Mouse (Mus musculus): Measurements from ENCODE around the gene 1810030O07Rik. TPM values are rescaled to one million over a fixed set of nuclear protein-coding genes. Genes with fewer than 3 reads are reported as not detected.
"Not testable (repeated sequence)": the region's sequence is repeated elsewhere in the genome, so short reads cannot be mapped to it uniquely, and the experiment has no call there.

1810030O07Rik gene
- 27.3 and 31.5 TPM in 2 replicates for polyA plus RNA-seq (2015; fragmentation: Nextera tagmentation; extraction: Ambion mirVana)

DNA sequence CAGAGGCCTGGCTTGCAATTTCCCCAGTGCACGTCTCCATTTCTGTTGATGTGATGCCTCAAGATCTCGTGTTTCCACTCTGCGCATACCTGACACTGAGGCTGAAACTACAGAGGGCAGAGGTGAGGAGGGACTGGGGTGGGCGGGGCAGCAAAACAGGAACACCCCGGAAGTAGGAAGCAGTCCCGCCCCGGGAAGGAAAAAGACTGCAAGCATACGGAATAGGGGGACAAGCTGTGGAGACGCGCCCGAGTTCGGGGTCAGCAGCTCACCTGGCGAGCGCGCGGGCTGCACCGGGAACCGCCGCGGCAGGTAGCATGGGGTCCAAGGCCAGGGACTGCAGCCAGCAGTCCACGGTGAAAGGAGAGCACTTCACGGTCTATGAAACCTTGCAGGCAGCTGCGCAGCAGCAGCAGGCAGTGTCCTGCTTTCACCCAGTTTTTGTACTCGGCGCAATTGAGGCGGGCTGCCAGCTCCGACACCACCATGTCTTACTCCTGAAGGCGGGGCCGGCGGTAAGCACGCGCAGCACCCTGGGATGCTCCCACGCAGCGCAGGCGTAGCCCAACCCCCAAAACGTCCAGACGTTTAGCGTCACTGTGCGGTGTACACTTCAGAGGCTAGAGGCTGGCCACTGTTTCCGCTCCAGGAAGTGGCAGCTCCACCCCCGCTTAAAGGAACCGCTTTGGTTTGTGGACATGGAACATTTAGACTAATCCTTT, at the start of gene 1810030O07Rik:
1810030O07Rik (minus strand) TSS at position 615 of the 722 bp plus-strand sequence.
- peak; percentile 100 for ATAC-seq
- 10% methylated on average over 42 of the region's 42 CpGs for WGBS
- Histone ChIP-seq H3K4me3 (peak within 1 kb of the TSS; percentile 63), H3K4me1 (peaks cover 9% of the 10 kb centered on the region; the same call in 1 of the 2 replicates), H3K27ac (peak within 1 kb of the TSS; percentile 77), H3K27me3 (no peaks in the 10 kb centered on the region), H3K9me3 (replicated peaks) (no peaks in the 10 kb centered on the region), H3K9ac (peak within 1 kb of the TSS; percentile 78), H3K4me2 (peak within 1 kb of the TSS; percentile 58), H3K36me3 (ENCODE audit: poor library complexity, severe bottlenecking) (peaks cover 14% of the 10 kb centered on the region; the same call in 1 of the 2 replicates)

DNA sequence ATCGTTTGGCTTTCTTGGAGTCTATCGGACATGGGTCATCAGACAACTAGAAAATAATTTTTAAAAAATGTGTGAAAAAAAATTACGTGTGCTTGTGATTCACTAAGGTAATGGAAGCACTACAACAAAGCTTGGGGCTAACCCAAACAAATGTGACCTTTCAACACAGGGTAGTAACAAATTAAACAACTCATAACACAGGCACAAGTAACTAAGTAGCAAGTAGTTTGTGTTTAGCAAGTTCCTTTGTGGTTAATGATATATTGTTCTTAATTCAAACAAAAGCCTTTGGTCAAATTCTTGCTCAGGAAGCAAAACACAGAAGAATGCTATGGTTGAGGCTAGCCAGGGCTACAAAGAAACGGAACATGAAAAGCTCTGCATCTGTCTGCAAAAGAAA, 42.6 kb upstream of the 1810030O07Rik start:
- WGBS: 92% methylated on average over 4 of the region's 4 CpGs
- Histone ChIP-seq H3K36me3 (ENCODE audit: poor library complexity, severe bottlenecking) (peaks cover 25% of the 10 kb centered on the region), H3K9ac (no peak overlapping the region), H3K4me1 (no peaks in the 10 kb centered on the region), H3K27ac (no peak overlapping the region), H3K4me3 (no peak overlapping the region), H3K9me3 (replicated peaks) (no peaks in the 10 kb centered on the region), H3K4me2 (no peak overlapping the region), H3K27me3 (no peaks in the 10 kb centered on the region)
- no peak for ATAC-seq

DNA sequence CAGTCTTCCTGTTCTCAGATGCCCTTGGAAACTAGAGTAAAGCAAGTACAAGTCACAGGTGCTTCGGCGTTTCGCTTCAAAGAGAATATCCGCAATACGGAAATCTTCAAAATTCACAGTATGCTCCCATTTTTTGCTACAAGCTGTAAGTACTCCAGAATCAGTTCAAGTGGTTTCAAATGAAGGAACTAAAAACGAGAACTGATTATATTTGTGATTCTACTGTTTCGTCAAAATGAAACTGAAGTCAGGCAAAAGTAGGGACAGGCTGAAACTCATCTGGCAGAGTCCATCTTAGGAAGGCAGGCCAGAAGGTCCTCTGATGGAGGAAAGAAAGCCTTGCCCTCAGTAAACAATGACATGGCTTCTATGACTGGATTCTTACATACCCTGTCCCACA, 40.3 kb upstream of the 1810030O07Rik start:
- Histone ChIP-seq H3K4me3 (no peak overlapping the region), H3K9ac (no peak overlapping the region), H3K4me2 (no peak overlapping the region), H3K4me1 (no peaks in the 10 kb centered on the region), H3K9me3 (replicated peaks) (no peaks in the 10 kb centered on the region), H3K27ac (no peak overlapping the region), H3K36me3 (ENCODE audit: poor library complexity, severe bottlenecking) (peaks cover 25% of the 10 kb centered on the region), H3K27me3 (no peaks in the 10 kb centered on the region)
- 96% methylated on average over 7 of the region's 7 CpGs for WGBS
- ATAC-seq: no peak

DNA sequence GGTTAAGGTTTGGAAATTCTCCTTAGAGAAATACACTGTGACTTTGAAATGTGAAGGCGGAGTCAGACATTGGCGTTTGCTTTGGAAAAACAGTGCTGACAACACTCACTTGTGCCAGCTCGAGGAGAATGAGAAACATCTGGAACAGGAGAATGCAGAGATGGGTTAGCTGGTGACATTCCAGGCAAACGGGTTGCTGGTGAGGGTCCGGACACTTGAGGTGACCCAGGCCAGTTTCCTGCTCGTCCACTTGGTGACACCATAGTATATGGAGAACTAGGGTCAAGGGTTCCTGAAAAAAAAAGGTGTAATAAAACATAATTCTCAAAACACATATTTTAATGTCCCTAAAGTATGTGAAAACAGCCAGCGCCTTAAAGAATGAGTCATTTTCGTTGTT, 13.4 kb upstream of the 1810030O07Rik start:
- Histone ChIP-seq H3K9me3 (replicated peaks) (no peaks in the 10 kb centered on the region), H3K27me3 (no peaks in the 10 kb centered on the region), H3K4me3 (no peak overlapping the region), H3K27ac (no peak overlapping the region), H3K4me2 (no peak overlapping the region), H3K4me1 (no peaks in the 10 kb centered on the region), H3K36me3 (ENCODE audit: poor library complexity, severe bottlenecking) (peaks cover 32% of the 10 kb centered on the region), H3K9ac (no peak overlapping the region)
- 87% methylated on average over 8 of the region's 8 CpGs for WGBS
- no peak for ATAC-seq

DNA sequence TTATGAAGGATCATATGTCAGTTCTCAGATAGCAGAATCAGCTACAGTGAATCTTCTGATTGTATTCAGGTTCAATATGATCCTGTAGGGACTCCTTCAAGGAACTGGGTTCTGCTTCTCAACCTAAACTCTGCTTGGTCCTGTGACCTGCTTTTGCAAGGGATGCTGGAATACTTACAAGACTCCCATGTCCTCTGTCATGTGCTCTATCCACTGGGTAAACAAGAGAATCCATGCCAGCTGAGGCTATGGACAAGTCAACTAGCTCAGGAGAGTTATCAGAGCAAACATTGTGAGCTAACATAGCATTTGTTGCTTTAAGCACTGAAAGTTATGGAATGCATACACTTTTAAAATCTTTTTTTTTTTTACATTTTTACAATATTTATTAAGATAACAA, 12.6 kb upstream of the 1810030O07Rik start:
- Histone ChIP-seq H3K27me3 (no peaks in the 10 kb centered on the region), H3K4me1 (no peaks in the 10 kb centered on the region), H3K4me3 (no peak overlapping the region), H3K27ac (no peak overlapping the region), H3K36me3 (ENCODE audit: poor library complexity, severe bottlenecking) (peaks cover 28% of the 10 kb centered on the region), H3K4me2 (no peak overlapping the region), H3K9me3 (replicated peaks) (no peaks in the 10 kb centered on the region), H3K9ac (no peak overlapping the region)
- ATAC-seq: no peak

DNA sequence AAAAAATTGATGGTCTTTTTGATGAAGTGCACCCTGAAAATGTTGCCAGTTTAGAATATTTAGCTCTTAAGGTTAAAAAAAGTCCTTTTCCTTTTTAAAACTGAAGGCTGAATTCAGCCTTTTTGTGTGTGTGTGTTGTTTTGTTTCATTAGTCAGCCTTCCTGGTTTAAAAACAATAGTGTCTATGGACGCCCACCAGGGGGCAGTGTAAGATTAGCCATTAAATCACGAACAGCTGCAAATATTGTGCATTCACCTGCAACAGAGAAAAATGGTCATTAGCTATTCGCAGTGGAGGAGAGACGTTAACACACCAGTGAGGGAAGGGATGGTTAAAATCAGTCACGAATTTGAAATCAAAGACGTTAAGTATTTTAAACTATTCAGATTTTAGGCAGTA, 3.9 kb upstream of the 1810030O07Rik start:
- no peak overlapping the region for H3K4me3 ChIP-seq
- no peak overlapping the region for H3K9ac ChIP-seq
- no peaks in the 10 kb centered on the region for H3K9me3 ChIP-seq (replicated peaks)
- no peak overlapping the region for H3K4me2 ChIP-seq
- ATAC-seq: no peak
- H3K36me3 ChIP-seq (ENCODE audit: poor library complexity, severe bottlenecking): peaks cover 6% of the 10 kb centered on the region; the same call in 1 of the 2 replicates
- peaks cover 9% of the 10 kb centered on the region; the same call in 1 of the 2 replicates for H3K4me1 ChIP-seq
- WGBS: 28% methylated on average over 6 of the region's 6 CpGs
- no peaks in the 10 kb centered on the region for H3K27me3 ChIP-seq
- no peak overlapping the region for H3K27ac ChIP-seq

DNA sequence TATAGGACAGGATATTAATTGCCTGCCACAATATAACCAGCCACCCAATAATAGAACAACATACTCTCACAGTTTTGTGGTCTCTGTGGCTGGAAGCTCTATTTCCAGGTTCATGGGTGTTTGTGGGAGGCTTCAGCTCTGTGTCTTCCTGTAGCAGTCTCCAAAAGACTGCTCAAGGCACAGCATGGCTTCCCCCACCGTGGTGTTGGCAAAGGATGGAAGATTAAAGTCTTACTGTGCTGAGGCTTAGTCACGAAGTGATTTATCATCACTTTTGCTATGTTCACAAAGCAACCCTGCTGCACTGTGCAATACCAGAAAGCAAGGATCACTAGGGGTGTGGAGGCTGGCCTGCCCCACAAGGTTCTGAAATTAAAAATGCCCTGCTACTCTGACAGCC, 19.6 kb downstream of the 1810030O07Rik start:
- Histone ChIP-seq H3K9ac (no peak overlapping the region), H3K27me3 (no peaks in the 10 kb centered on the region), H3K36me3 (ENCODE audit: poor library complexity, severe bottlenecking) (peaks cover 56% of the 10 kb centered on the region), H3K4me3 (no peak overlapping the region), H3K4me1 (no peaks in the 10 kb centered on the region), H3K9me3 (replicated peaks) (no peaks in the 10 kb centered on the region), H3K27ac (no peak overlapping the region), H3K4me2 (no peak overlapping the region)
- 76% methylated on average over 2 of the region's 2 CpGs for WGBS
- ATAC-seq: no peak

DNA sequence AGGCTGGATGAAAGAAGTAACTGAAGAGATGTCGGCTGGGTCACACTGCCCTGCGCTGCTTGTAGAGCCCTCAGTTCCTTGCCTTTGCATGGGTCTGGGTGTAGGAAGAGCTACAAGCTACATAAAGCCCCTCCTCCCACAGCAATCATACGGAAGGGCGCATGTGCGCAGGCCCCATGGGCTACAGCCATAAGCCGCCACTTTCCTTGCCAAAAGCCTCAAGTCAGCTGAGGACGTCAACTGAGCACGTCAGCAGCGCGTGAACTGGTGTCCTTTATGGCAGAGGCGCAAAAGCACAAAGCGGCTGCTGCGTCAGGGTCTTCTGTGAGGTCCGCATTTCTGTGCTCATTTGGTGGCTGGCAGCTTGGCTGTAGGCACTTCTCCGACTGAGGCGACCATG, 21.6 kb downstream of the 1810030O07Rik start:
- no peaks in the 10 kb centered on the region for H3K9me3 ChIP-seq (replicated peaks)
- H3K27me3 ChIP-seq: no peaks in the 10 kb centered on the region
- WGBS: 91% methylated on average over 16 of the region's 16 CpGs
- H3K4me1 ChIP-seq: no peaks in the 10 kb centered on the region
- ATAC-seq: no peak
- no peak overlapping the region for H3K4me3 ChIP-seq
- H3K36me3 ChIP-seq (ENCODE audit: poor library complexity, severe bottlenecking): peaks cover 44% of the 10 kb centered on the region
- H3K27ac ChIP-seq: no peak overlapping the region
- H3K9ac ChIP-seq: no peak overlapping the region
- H3K4me2 ChIP-seq: no peak overlapping the region

DNA sequence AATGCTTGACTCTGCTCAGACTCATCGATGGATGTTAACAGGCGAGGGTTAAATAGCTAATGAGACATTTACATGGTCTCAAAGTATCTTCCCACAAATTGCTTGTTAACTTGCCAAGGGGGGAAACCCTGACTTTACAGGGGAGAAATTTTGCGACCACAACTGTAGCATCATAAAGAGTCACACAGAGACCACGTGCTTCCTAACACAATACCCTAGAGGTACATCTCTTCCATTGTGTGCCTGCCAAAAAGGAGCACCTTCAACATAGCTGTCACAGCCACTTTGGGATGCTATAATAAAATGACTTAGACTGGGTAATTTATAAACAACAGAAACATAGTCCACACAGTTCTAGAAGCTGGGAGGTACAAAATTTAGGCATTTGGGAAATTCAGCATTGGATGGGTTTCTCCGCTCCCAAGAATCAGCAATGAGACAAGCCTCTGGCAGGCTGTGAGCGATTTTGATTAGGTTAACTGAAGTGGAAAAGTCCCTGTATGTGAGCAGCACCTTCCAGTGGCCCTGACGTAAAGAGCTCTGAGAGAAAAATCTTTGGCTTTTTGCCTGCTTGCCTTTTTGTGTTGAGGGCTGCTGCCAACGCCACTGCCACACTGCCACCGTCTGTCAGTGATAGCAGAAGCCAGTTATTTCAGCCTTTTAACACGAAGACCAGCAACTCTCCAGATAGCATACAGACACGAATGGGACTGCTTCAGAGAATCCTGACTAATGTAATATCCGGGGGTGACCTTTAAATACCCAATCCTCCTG, 27.8 kb downstream of the 1810030O07Rik start:
- Histone ChIP-seq H3K4me3 (no peak overlapping the region), H3K27me3 (no peaks in the 10 kb centered on the region), H3K27ac (no peak overlapping the region), H3K36me3 (ENCODE audit: poor library complexity, severe bottlenecking) (0 out of 2 replicates have a peak, but pooled peaks cover 3% of the 10 kb centered on the region), H3K9ac (no peak overlapping the region), H3K9me3 (replicated peaks) (no peaks in the 10 kb centered on the region), H3K4me2 (no peak overlapping the region), H3K4me1 (peaks cover 7% of the 10 kb centered on the region; the same call in 1 of the 2 replicates)
- ATAC-seq: peak; percentile 51; the same call in 1 of the 2 replicates
- 46% methylated on average over 12 of the region's 12 CpGs for WGBS

DNA sequence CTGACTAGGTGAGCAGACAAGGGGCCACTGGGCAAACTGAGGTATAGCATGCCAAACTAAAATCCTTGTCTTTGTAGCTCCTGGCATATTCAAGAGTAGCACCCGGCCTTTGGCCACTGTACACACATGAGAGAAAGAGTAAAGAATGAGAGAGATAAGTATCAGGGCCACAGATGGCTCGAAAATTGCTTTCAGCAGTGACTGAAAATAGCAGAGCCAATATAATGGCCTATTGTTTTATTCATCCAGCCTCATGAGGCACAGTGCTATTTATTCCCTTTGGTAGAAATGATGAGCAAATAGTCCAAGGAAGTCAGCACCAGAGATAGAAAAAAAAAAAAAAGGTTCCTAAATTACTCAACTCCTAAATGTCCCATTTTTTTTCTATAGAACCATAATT, 28.5 kb downstream of the 1810030O07Rik start:
- 45% methylated on average over 2 of the region's 2 CpGs for WGBS
- no peaks in the 10 kb centered on the region for H3K9me3 ChIP-seq (replicated peaks)

DNA sequence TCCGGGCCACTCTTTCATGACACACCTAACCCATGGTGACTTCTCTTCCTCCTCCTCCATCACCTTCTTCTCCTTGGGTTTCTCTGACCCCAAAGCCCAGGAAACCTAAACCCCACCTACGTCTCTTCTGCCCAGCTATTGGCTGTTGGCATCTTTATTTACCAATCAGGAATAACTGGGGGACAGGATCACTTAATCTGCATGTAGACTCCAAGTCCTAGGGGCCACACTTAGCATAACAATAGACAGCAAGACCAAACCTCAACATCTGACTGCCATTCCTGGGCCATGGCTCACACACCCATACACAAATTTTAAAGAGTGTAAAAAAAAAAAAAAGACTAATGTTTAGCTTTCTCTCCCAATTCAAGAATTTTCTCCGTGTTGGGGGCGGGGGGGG, 48.3 kb downstream of the 1810030O07Rik start:
- Histone ChIP-seq H3K9me3 (replicated peaks) (no peaks in the 10 kb centered on the region), H3K36me3 (ENCODE audit: poor library complexity, severe bottlenecking) (no peaks in the 10 kb centered on the region), H3K4me1 (no peaks in the 10 kb centered on the region), H3K27ac (no peak overlapping the region), H3K9ac (no peak overlapping the region), H3K4me2 (no peak overlapping the region), H3K27me3 (no peaks in the 10 kb centered on the region), H3K4me3 (no peak overlapping the region)
- 70% methylated on average over 3 of the region's 4 CpGs for WGBS
- ATAC-seq: no peak

More for the DNA sequence above, 28.5 kb downstream of the 1810030O07Rik start:
- peaks cover 7% of the 10 kb centered on the region; the same call in 1 of the 2 replicates for H3K4me1 ChIP-seq
- no peak overlapping the region for H3K4me3 ChIP-seq
- no peak for ATAC-seq
- no peak overlapping the region for H3K9ac ChIP-seq
- H3K36me3 ChIP-seq (ENCODE audit: poor library complexity, severe bottlenecking): 0 out of 2 replicates have a peak, but pooled peaks cover 3% of the 10 kb centered on the region
- no peak overlapping the region for H3K4me2 ChIP-seq
- no peaks in the 10 kb centered on the region for H3K27me3 ChIP-seq
- H3K27ac ChIP-seq: no peak overlapping the region

DNA sequence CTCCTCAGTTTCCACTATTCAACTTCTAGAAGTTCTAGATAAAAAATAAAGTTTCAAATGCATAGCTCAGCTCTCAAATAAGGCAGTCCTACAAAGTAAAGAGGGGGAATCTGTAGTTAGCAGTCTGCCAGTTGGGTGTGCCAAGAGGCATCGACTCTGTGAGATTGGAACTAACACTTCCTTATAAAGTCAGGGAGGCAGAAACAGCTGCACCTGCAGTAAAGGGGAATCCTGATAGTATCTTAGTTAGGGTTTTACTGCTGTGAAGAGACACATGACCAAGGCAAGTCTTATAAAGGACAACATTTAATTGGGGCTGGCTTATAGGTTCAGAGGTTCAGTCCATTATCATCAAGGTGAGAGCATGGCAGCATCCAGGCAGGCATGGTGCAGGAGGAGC, 61.1 kb downstream of the 1810030O07Rik start:
- H3K4me3 ChIP-seq; ATAC-seq; H3K27ac ChIP-seq; H3K27me3 ChIP-seq; H3K4me1 ChIP-seq; H3K9me3 ChIP-seq (replicated peaks); H3K9ac ChIP-seq; H3K4me2 ChIP-seq: not testable (repeated sequence)
- WGBS: 94% methylated on average over 1 of the region's 1 CpGs
- H3K36me3 ChIP-seq (ENCODE audit: poor library complexity, severe bottlenecking): peaks cover 30% of the 10 kb centered on the region
